Mouse (Mus musculus): ENCODE measurements around the gene Prss53.

GRCm38 (mm10) chr7:127926846-127927245, 36.1 kb upstream of the Prss53 start:
- no peak for TF ChIP-seq CTCF (IDR thresholded peaks at IDR 0.05; ENCODE audit: low read depth)
- TF ChIP-seq EP300 (IDR thresholded peaks at IDR 0.05; ENCODE audit: low read depth), result no peak

Measured in liver, postnatal 0 days (tissue).